Mouse (Mus musculus): ENCODE measurements at regions not wholly inside any gene's neighbourhood (a gene's known extent, or its start where the extent isn't known, plus 50 kb on each side); places are given as distances from the start of the nearest gene placed in this dataset.

DNA sequence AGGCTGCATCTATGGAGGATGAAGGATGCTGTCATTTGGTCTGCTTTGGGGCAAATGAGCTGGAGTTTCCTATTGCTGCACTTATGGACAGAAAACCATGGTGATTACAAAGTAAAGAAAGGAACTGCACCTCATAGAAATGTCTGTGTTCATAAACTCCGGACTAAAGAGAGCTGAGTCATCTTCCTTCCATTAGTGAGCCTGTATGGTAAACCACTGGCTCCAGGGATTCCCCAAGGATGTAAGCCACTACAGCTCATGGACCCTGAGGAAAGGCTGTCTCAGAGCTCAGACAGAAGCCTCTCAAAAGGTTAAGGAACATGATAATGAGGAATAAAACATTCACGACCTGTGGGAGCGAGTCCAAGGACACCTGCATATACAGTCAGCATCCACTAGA is 66.3 kb upstream of the Zfp462 start:
- H3K4me3 ChIP-seq (ENCODE audit: low read depth, low read length): no peak overlapping the region
- no peak for ATAC-seq
- H3K9ac ChIP-seq (replicated peaks): no peak overlapping the region
- H3K4me1 ChIP-seq (ENCODE audit: insufficient read depth): no peaks in the 10 kb centered on the region
- no peaks in the 10 kb centered on the region for H3K27me3 ChIP-seq (ENCODE audit: insufficient read depth, low read length)
- no peak for DNase-seq
- 64% methylated on average over 3 of the region's 3 CpGs for WGBS (ENCODE audit: insufficient replicate concordance)
- H3K4me2 ChIP-seq (ENCODE audit: low read depth, low read length): no peak overlapping the region
- H3K36me3 ChIP-seq (replicated peaks; ENCODE audit: insufficient read depth, low read length): no peaks in the 10 kb centered on the region
- H3K9me3 ChIP-seq (ENCODE audit: low read length): no peaks in the 10 kb centered on the region
- TF ChIP-seq EP300 (IDR thresholded peaks at IDR 0.05; ENCODE audit: low read depth): no peak
- no peak for TF ChIP-seq CTCF (IDR thresholded peaks at IDR 0.05; ENCODE audit: low read depth)
- no peak overlapping the region for H3K27ac ChIP-seq (ENCODE audit: low read depth)

DNA sequence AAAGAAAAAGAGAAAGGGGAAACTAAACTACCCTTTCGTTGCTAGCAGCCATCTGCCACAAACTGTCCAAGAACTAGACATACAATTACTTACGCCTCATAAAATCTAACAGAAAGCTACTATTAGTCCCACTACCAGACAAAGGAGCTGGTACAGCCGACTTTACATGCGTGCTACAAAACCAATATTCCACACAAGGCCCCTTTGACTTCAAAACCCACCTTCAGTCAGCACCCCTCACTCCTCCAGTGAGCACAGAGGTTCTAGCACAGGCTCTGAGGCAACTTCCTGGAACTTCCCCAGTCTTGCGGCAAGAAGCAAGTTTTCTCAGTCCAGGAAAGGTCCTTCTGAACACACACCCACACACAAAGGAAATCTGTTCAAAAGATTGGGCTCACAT is 51.6 kb upstream of the Zfp462 start:
- Histone ChIP-seq H3K9me3 (ENCODE audit: low read length) (no peaks in the 10 kb centered on the region; the same call in 1 of the 2 replicates), H3K4me1 (ENCODE audit: insufficient read depth) (no peaks in the 10 kb centered on the region), H3K9ac (replicated peaks) (no peak overlapping the region), H3K4me2 (ENCODE audit: low read depth, low read length) (no peak overlapping the region), H3K4me3 (ENCODE audit: low read depth, low read length) (no peak overlapping the region), H3K27me3 (ENCODE audit: insufficient read depth, low read length) (no peaks in the 10 kb centered on the region), H3K36me3 (replicated peaks; ENCODE audit: insufficient read depth, low read length) (no peaks in the 10 kb centered on the region), H3K27ac (ENCODE audit: low read depth) (no peak overlapping the region)
- ATAC-seq (no peak), DNase-seq (no peak)
- 59% methylated on average over 5 of the region's 5 CpGs for WGBS (ENCODE audit: insufficient replicate concordance)
- TF ChIP-seq EP300 (IDR thresholded peaks at IDR 0.05; ENCODE audit: low read depth) (no peak), CTCF (IDR thresholded peaks at IDR 0.05; ENCODE audit: low read depth) (no peak)

All from liver, postnatal 0 days (tissue).